Comparison of ENCODE assay signal across 23 mouse cellular contexts in the genomic region with DNA sequence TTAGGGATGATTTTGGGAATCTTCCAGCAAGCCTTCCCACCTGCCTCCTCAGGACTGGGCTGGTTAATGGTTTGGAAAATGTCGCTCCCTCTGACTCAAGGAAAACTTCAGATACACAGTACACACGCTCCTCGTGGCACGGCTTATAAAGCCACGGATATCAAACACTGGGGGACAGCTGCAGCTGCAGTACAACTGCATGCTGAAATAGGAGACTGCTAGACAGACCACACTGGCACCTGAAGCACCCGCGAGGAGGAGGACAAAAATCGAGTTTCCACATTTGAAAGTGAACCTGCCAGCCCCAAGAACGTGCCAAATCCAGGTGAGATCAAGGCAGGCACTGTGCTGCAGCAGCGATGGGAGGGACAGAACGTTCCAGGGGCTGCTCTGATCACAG.
DNase-seq lines count a peak whose midpoint lies in the region; ATAC-seq lines count a peak whose summit lies in the region.
"Had no signal": no experiment of that assay in that cellular context is flagged by ENCODE, and none has a peak within 500 bp of the region (broad histone marks: within the 10 kb centered on the region; RNA-seq: fewer than 3 reads in every experiment).

No protein-coding gene starts in this region.

- H3K9me3 ChIP-seq in heart, embryonic 16.5 days (replicated peaks; ENCODE audit: control insufficient read depth, low read length) = no peaks in the 10 kb centered on the region
- H3K9me3 ChIP-seq in neural tube, embryonic 13.5 days = no peaks in the 10 kb centered on the region
- no peaks in the 10 kb centered on the region for H3K9me3 ChIP-seq in midbrain, embryonic 13.5 days
- H3K9me3 ChIP-seq: forebrain, embryonic 12.5 days; liver, embryonic 12.5 days; neural tube, embryonic 12.5 days had no signal

- no peak overlapping the region for H3K4me2 ChIP-seq in heart, embryonic 16.5 days (ENCODE audit: low read depth, low read length)
- H3K4me2 ChIP-seq in neural tube, embryonic 13.5 days = no peak overlapping the region
- H3K4me2 ChIP-seq in midbrain, embryonic 13.5 days (replicated peaks) = no peak overlapping the region
- H3K4me2 ChIP-seq: forebrain, embryonic 12.5 days; heart, embryonic 11.5 days; liver, embryonic 12.5 days; neural tube, embryonic 12.5 days had no signal

- DNase-seq in heart, postnatal 36 days = no peak
- no peak for DNase-seq in neural tube, embryonic 10.5 days (ENCODE audit: extremely low spot score, low spot score)
- peak; percentile 73 for DNase-seq in thymus, postnatal 0 days (ENCODE audit: low spot score)
- no peak for DNase-seq in right cerebral cortex, postnatal 25 days
- no peak for DNase-seq in lung, postnatal 10 days
- DNase-seq: adrenal gland, postnatal 14 days; cerebellum, adult 18-20 months; cerebellum, postnatal 25 days; heart, postnatal 14 days; kidney, adult 8-10 months; lung, adult 2 months; lung, postnatal 36 days; right cerebral cortex, postnatal 14 days had no signal

- H3K4me1 ChIP-seq in heart, embryonic 16.5 days (ENCODE audit: control insufficient read depth, insufficient read depth, low read length) = peaks cover 8% of the 10 kb centered on the region; the same call in 1 of the 2 replicates
- H3K4me1 ChIP-seq in neural tube, embryonic 13.5 days (replicated peaks) = peaks cover 59% of the 10 kb centered on the region
- H3K4me1 ChIP-seq in midbrain, embryonic 13.5 days (replicated peaks) = peaks cover 60% of the 10 kb centered on the region

- 74% methylated on average over 11 of the region's 11 CpGs for WGBS in heart, embryonic 16.5 days
- WGBS in neural tube, embryonic 13.5 days = 85% methylated on average over 11 of the region's 11 CpGs
- 88% methylated on average over 11 of the region's 11 CpGs for WGBS in midbrain, embryonic 13.5 days

- intact Hi-C loops in heart, postnatal 36 days (cut with DNase I) = no loop called here

- H3K36me3 ChIP-seq in heart, embryonic 16.5 days (ENCODE audit: control insufficient read depth, insufficient read depth) = no peaks in the 10 kb centered on the region
- peaks cover 35% of the 10 kb centered on the region for H3K36me3 ChIP-seq in neural tube, embryonic 13.5 days
- H3K36me3 ChIP-seq in midbrain, embryonic 13.5 days = peaks cover 48% of the 10 kb centered on the region

- H3K9ac ChIP-seq in heart, embryonic 16.5 days (ENCODE audit: low read length) = no peak overlapping the region
- 0 out of 2 replicates have a peak overlapping the region, but pooled peaks have one; percentile 31 for H3K9ac ChIP-seq in neural tube, embryonic 13.5 days
- H3K9ac ChIP-seq in midbrain, embryonic 13.5 days (replicated peaks) = no peak overlapping the region
- H3K9ac ChIP-seq: forebrain, embryonic 12.5 days; liver, embryonic 12.5 days; neural tube, embryonic 12.5 days had no signal

- ATAC-seq in heart, embryonic 16.5 days (replicated peaks; ENCODE audit: extremely low read depth, insufficient read depth, low FRiP score) = no peak
- ATAC-seq in neural tube, embryonic 13.5 days (ENCODE audit: low read depth) = no peak
- no peak for ATAC-seq in midbrain, embryonic 13.5 days
- ATAC-seq: activated CD4-positive, CD25-positive, alpha-beta regulatory T cell, adult 4 months; CD4-positive, CD25-positive, alpha-beta regulatory T cell, adult 4 months; liver, embryonic 12.5 days had no signal

- H3K27ac ChIP-seq in heart, embryonic 16.5 days (ENCODE audit: low read length) = peak overlapping the region; percentile 18; the same call in 1 of the 2 replicates
- H3K27ac ChIP-seq in neural tube, embryonic 13.5 days (replicated peaks) = peak overlapping the region; percentile 68; the same call in 1 of the 2 replicates
- H3K27ac ChIP-seq in midbrain, embryonic 13.5 days = no peak overlapping the region
- H3K27ac ChIP-seq: forebrain, embryonic 12.5 days; gastrocnemius, adult 2 months; liver, embryonic 12.5 days; neural tube, embryonic 12.5 days had no signal

- no peak overlapping the region for H3K4me3 ChIP-seq in heart, embryonic 16.5 days (ENCODE audit: low read length)
- H3K4me3 ChIP-seq in neural tube, embryonic 13.5 days = no peak overlapping the region
- no peak overlapping the region for H3K4me3 ChIP-seq in midbrain, embryonic 13.5 days (replicated peaks)
- H3K4me3 ChIP-seq: forebrain, embryonic 12.5 days; gastrocnemius, adult 2 months; liver, embryonic 12.5 days; neural tube, embryonic 12.5 days had no signal

- H3K27me3 ChIP-seq in heart, embryonic 16.5 days (ENCODE audit: control insufficient read depth, insufficient read depth, low read length) = no peaks in the 10 kb centered on the region
- no peaks in the 10 kb centered on the region for H3K27me3 ChIP-seq in neural tube, embryonic 13.5 days
- no peaks in the 10 kb centered on the region for H3K27me3 ChIP-seq in midbrain, embryonic 13.5 days
- H3K27me3 ChIP-seq: liver, embryonic 12.5 days; neural tube, embryonic 12.5 days had no signal
